Mouse (Mus musculus) heart, postnatal 25 days (tissue): ENCODE data around the gene Olfr678. TPM values are rescaled to one million over a fixed set of nuclear protein-coding genes. Genes with fewer than 3 reads are reported as not detected.
"Not testable (repeated sequence)": the region's sequence is repeated elsewhere in the genome, so short reads cannot be mapped to it uniquely, and the experiment has no call there.

Source experiments
- DNase-seq: peaks from one replicate; pipeline ENCODE4 v3.0.0; 2022; ENCODE audit warnings: low spot score
- intact Hi-C: fragments of 180-260 bp; cut with DNase I; formaldehyde crosslinking; loops from one replicate; pipeline ENCODE4 v1.15.1; 2025
- total RNA-seq, 2 experiments: library from RNA; stranded (reverse); gene quantifications; 2 replicates each; pipeline ENCODE4 v1.2.3; 2021

Gene Olfr678
- not detected for total RNA-seq

DNA sequence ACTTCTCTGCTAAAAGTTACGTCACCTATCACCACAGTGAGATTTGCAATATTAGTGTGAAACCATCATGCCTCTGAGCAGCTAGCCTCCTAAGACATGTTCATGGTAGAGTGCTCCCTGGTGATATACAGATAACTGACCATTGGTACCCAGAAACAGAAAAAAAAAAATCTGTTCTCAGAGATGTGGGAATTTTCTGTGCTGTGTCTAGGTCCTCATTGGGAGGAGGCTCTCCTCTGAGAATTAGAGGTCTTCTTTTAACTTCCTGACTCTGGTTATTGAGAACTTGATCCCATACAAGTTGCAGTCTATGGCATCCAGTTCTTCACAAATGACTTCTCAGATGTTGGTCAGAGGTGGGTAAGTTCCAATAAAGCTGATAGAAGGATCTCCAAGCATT, at the start of gene Olfr678:
TSS of gene Olfr678 (plus strand) at position 301 of the 400 bp plus-strand sequence.
- intact Hi-C loops, result no loop called here
- DNase-seq, result no peak

DNA sequence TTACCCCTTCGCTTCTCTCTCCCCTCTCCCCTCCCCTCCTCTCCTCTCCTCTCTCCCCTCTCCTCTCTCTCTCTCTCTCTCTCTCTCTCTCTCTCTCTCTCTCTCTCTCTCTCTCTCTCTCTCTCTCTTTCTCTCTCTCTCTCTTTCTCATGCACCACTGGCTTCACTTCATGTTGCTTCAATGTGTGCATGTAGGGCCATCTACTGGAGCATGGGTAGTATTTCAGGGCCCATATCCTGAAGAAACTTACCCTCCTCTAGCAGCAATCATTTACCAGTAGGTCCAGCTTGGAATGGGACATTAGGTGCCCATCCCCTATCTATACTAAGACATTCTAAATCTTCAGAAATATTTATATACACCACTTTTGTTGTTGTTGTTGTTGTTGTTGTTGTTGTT, 41.7 kb upstream of the Olfr678 start:
- intact Hi-C loops, result no loop called here
- no peak for DNase-seq

DNA sequence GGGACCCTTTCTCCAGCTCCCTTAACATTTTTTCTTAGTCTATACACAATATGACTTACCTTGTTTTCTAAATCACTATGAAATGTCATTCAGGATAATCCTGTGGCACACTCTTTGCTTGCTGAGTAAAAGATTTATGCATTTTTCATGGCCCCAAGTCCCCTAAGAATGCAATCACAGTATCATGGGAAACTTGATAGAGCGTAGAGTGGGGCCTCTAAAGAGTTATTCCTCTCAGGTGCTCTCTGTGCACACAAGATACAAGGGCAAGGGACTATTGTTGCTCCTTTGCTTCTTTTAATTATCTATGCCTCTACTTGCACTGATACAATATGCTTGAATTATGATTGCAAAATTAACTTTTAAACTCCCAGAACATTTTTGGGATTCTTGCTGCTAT, 35.9 kb upstream of the Olfr678 start, which contains the start of gene Olfr675:
TSS of gene Olfr675 (minus strand) at position 101 of the 400 bp plus-strand sequence.
- DNase-seq, result no peak
- intact Hi-C loops, result no loop called here

DNA sequence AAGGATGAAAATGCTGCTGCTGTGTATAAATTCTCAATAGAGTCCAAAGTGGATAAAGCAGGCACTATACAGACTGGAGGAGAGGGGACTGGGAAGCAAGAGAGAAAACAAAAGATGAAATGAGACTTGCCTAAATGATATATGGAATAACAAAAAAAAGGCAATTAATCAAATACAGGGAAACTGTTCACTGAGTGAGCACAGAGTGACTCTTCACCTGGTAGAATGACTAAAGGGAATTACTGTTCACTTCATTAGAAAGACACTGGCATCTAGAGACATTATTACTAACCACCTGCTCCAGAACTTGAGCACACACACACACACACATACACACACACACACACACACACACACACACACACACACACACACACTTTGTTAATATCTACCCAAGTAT, 31.9 kb upstream of the Olfr678 start, which contains the start of gene Olfr676:
TSS of gene Olfr676 (plus strand) at position 301 of the 400 bp plus-strand sequence.
- no peak for DNase-seq
- intact Hi-C loops, result no loop called here

DNA sequence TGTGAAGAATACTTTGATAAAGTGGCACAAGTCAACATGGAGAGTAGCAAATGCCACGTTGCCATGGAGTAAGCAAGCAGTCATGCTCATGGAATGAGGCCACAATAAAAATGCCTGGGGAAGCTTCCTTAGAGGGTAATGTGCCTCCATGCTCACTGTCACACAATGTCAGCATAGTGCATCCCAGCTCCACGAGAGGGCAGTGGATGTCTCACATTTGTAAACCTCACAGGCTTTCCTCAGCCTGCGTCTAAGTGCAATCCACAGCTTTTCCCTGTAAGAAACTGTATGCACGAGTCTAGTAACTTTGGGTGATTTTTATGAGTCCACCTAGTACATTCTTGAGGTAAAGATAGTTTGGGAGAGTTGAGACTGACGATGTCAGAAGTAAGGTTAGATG, 30.4 kb upstream of the Olfr678 start:
- intact Hi-C loops, DNase-seq: not testable (repeated sequence)

DNA sequence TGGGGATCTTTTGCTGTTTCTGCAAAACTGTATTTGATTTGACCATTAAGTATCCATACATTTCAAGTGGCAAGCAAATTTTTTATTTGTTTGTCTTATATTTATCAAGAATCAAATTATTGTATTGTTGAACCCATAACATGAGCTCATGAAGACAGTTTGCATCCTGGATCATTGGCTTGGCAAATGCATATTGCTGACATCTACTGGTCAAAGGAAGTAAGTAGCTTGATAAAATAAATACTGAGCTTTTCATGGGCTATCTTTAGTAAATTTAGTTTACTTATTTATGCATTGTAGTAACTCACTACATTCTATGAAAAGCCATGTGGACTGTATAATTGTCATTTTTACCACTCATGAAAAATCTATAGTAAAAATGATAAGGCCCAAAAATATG, 5.3 kb upstream of the Olfr678 start:
- DNase-seq, result no peak
- intact Hi-C loops, result no loop called here

DNA sequence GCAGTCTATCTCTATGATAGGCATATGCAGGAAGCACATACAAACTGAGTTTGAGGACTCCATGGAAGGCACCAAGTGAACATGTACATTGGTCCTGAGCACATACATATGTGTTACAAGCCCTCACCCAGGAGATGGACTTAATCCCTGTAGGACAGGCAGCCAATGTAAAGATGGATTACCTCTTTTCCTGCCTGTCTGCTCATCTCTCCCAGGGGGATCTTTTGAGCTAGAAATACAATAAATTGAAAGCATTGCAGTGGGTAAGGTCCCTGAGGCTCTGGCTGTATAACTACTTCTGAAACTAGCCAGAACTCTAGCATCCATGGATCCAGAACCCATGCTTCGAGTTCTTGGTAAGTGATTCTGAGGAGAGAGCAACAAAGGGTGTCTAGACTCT, 16.6 kb downstream of the Olfr678 start, which contains the start of gene Olfr679:
TSS of gene Olfr679 (plus strand) at position 301 of the 400 bp plus-strand sequence.
- intact Hi-C loops, result no loop called here
- no peak for DNase-seq

DNA sequence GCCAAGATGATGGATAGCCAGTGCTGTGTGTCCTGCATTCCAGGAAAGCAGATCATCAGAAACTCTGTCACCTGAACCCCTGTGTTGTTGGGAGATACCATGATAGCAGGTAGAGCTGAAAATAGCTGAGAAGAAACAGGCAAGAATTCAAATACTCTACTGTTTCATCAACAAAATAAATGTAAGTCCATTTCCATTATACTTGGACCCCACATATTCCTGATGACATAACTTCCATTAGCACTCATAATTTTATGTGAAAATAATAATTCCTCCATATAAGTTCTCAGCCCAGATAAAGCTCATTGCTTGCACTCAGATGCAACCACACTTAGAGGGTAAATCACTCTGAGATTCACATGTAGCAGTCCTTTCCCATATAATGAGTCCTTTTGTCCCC, 28.4 kb downstream of the Olfr678 start, which contains the start of gene Olfr680-ps1:
TSS of gene Olfr680-ps1 (minus strand) at position 101 of the 400 bp plus-strand sequence.
- intact Hi-C loops, result not testable (repeated sequence)

DNA sequence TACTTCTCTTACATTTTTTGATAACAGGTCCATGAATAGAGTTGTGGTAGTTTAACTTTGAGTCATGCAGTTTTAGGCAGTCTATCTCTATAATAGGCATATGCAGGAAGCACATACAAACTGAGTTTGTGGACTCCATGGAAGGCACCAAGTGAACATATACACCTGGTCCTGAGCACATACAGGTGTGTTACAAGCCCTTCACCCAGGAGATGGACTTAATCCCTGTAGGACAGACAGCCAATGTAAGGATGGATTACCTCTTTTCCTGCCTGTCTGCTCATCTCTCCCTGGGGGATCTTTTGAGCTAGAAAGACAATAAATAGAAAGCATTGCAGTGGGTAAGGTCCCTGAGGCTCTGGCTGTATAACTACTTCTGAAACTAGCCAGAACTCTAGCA, 52.3 kb downstream of the Olfr678 start, which contains the start of gene Olfr681:
TSS of gene Olfr681 (plus strand) at position 301 of the 400 bp plus-strand sequence.
- intact Hi-C loops, result no loop called here
- DNase-seq, result no peak

More for the DNA sequence above, 28.4 kb downstream of the Olfr678 start, which contains the start of gene Olfr680-ps1:
- not testable (repeated sequence) for DNase-seq

Other genes with a start within 250 kb of the Olfr678 start
- gene Usp17lb, start 221.9 kb upstream of the Olfr678 start, total RNA-seq, result not detected
- gene Usp17la, start 207.5 kb upstream of the Olfr678 start, total RNA-seq, result not detected
- gene Olfr665, start 186.4 kb upstream of the Olfr678 start, total RNA-seq, result not detected
- gene Olfr666, start 168.5 kb upstream of the Olfr678 start, total RNA-seq, result not detected
- gene Olfr667, start 143.0 kb upstream of the Olfr678 start, total RNA-seq, result not detected
- not detected for gene Olfr668, start 136.4 kb upstream of the Olfr678 start, total RNA-seq
- gene Olfr669, start 130.2 kb upstream of the Olfr678 start, total RNA-seq, result not detected
- gene Olfr670, start 101.9 kb upstream of the Olfr678 start, total RNA-seq, result not detected
- gene Olfr671, start 85.3 kb upstream of the Olfr678 start, total RNA-seq, result not detected
- gene Olfr672, start 62.4 kb upstream of the Olfr678 start, total RNA-seq, result not detected
- gene Olfr675, start 36.0 kb upstream of the Olfr678 start, total RNA-seq, result not detected
- not detected for gene Olfr676, start 31.8 kb upstream of the Olfr678 start, total RNA-seq
- gene Olfr677, start 13.1 kb upstream of the Olfr678 start, total RNA-seq, result not detected
- gene Olfr679, start 16.7 kb downstream of the Olfr678 start, total RNA-seq, result not detected
- gene Olfr680-ps1, start 28.3 kb downstream of the Olfr678 start, total RNA-seq, result not detected
- gene Olfr681, start 52.4 kb downstream of the Olfr678 start, total RNA-seq, result not detected
- gene Olfr683, start 82.5 kb downstream of the Olfr678 start, total RNA-seq, result not detected
- not detected for gene Olfr684, start 99.2 kb downstream of the Olfr678 start, total RNA-seq
- not detected for gene Olfr685, start 121.5 kb downstream of the Olfr678 start, total RNA-seq
- gene Olfr686, start 143.0 kb downstream of the Olfr678 start, total RNA-seq, result not detected
- gene Olfr688, start 223.6 kb downstream of the Olfr678 start, total RNA-seq, result not detected
- gene Olfr689, start 246.7 kb downstream of the Olfr678 start, total RNA-seq, result not detected